Mouse (Mus musculus) CH12.LX (cell line): ENCODE measurements at regions not wholly inside any gene's neighbourhood (a gene's known extent, or its start where the extent isn't known, plus 50 kb on each side); places are given as distances from the start of the nearest gene placed in this dataset.

Experiments
- DNase-seq: peaks from one replicate; pipeline ENCODE4 v3.0.0-alpha.2; 2013; ENCODE audit errors: extremely low read depth
- H3K27ac ChIP-seq: 2 replicates; pipeline ENCODE4 v1.5.1; 2012; ENCODE audit warnings: low read depth, mild to moderate bottlenecking, control low read depth, moderate library complexity; ENCODE audit not compliant: insufficient read depth
- H3K27me3 ChIP-seq: replicated peaks from 2 replicates; pipeline ENCODE3; 2012; ENCODE audit warnings: inconsistent platforms
- H3K36me3 ChIP-seq, 2 experiments: replicated peaks in 1 of 2; 2 replicates each; pipeline versions ENCODE3 to v1.6.1; 2012; ENCODE audit warnings: inconsistent platforms in 1 of 2, low read length in 1 of 2, mild to moderate bottlenecking in 1 of 2, mixed read lengths in 1 of 2, moderate library complexity in 1 of 2; ENCODE audit not compliant: control insufficient read depth in 1 of 2, insufficient read depth in 1 of 2
- H3K4me1 ChIP-seq, 2 experiments: 2 replicates each; pipeline ENCODE4 v1.6.1; 2012; ENCODE audit warnings: inconsistent platforms in 1 of 2, moderate library complexity in 1 of 2; ENCODE audit not compliant: insufficient read depth in 2 of 2, control insufficient read depth in 1 of 2
- H3K4me2 ChIP-seq: 2 replicates; pipeline ENCODE4 v1.6.1; 2012; ENCODE audit warnings: low read depth, mild to moderate bottlenecking, control low read depth; ENCODE audit not compliant: poor library complexity, insufficient read depth, severe bottlenecking
- H3K4me3 ChIP-seq, 3 experiments: fragments of 150-350 bp in 1 of 3; sonication (generic) in 1 of 3; replicated peaks in 1 of 3; 2 replicates each; pipeline versions ENCODE3 to v1.5.1; 2011 to 2012; ENCODE audit warnings: low read depth in 2 of 3, low read length in 2 of 3, mild to moderate bottlenecking in 2 of 3, moderate library complexity in 2 of 3, control low read depth in 1 of 3, improper control_type of control experiment in 1 of 3, inconsistent platforms in 1 of 3, mixed read lengths in 1 of 3; ENCODE audit not compliant: poor library complexity in 1 of 3
- H3K79me2 ChIP-seq: replicated peaks from 2 replicates; pipeline ENCODE4 v1.6.1; 2012; ENCODE audit warnings: mild to moderate bottlenecking, moderate library complexity; ENCODE audit not compliant: control insufficient read depth, poor library complexity, insufficient read depth, severe bottlenecking; ENCODE audit errors: extremely low read depth
- H3K9ac ChIP-seq: 2 replicates; pipeline ENCODE4 v1.6.1; 2012; ENCODE audit warnings: low read depth, mild to moderate bottlenecking, control low read depth, moderate library complexity; ENCODE audit not compliant: insufficient read depth
- H3K9me3 ChIP-seq: replicated peaks from 2 replicates; pipeline ENCODE3; 2012; ENCODE audit warnings: low read length, inconsistent platforms, mixed read lengths
- BHLHE40 ChIP-seq: IDR thresholded peaks from 2 replicates; pipeline ENCODE4 v1.6.1; 2011; ENCODE audit warnings: mild to moderate bottlenecking, low read depth, low read length, improper control_type of control experiment
- CHD2 ChIP-seq: IDR thresholded peaks from 2 replicates; pipeline ENCODE4 v1.6.1; 2011; ENCODE audit warnings: low read length, improper control_type of control experiment
- CTCF ChIP-seq, 2 experiments: IDR thresholded peaks in 1 of 2; conservative IDR thresholded peaks in 1 of 2; 2 replicates each; pipeline ENCODE4 v1.5.1; 2011 to 2012; ENCODE audit warnings: low read depth in 2 of 2, low read length in 2 of 2, improper control_type of control experiment in 1 of 2, inconsistent platforms in 1 of 2, mild to moderate bottlenecking in 1 of 2, moderate library complexity in 1 of 2
- ETS1 ChIP-seq: conservative IDR thresholded peaks from 2 replicates; pipeline ENCODE4 v1.6.1; 2012; ENCODE audit warnings: low read depth, mild to moderate bottlenecking, inconsistent platforms, low read length, improper control_type of control experiment, moderate library complexity
- GABPA ChIP-seq: IDR thresholded peaks from 2 replicates; pipeline ENCODE4 v1.6.1; 2012; ENCODE audit warnings: low read depth, low read length, improper control_type of control experiment, inconsistent platforms; ENCODE audit not compliant: insufficient replicate concordance
- HCFC1 ChIP-seq: IDR thresholded peaks from 2 replicates; pipeline ENCODE4 v1.6.1; 2012; ENCODE audit warnings: low read depth, mild to moderate bottlenecking, inconsistent platforms, low read length, improper control_type of control experiment
- IRF4 ChIP-seq: IDR thresholded peaks from 2 replicates; pipeline ENCODE4 v1.6.1; 2014; ENCODE audit warnings: low read depth, mild to moderate bottlenecking, inconsistent platforms, low read length, improper control_type of control experiment
- MAFK ChIP-seq: IDR thresholded peaks from 2 replicates; pipeline ENCODE4 v1.6.1; 2011; ENCODE audit warnings: low read length, improper control_type of control experiment; ENCODE audit not compliant: insufficient replicate concordance
- MEF2A ChIP-seq: IDR thresholded peaks from 2 replicates; pipeline ENCODE4 v1.6.1; 2014; ENCODE audit warnings: low read depth, mild to moderate bottlenecking, inconsistent platforms, low read length, improper control_type of control experiment, borderline replicate concordance
- MXI1 ChIP-seq: IDR thresholded peaks from 2 replicates; pipeline ENCODE4 v1.6.1; 2011; ENCODE audit warnings: mild to moderate bottlenecking, low read depth, low read length, improper control_type of control experiment
- NELFE ChIP-seq: IDR thresholded peaks from 2 replicates; pipeline ENCODE4 v1.6.1; 2011; ENCODE audit warnings: low read depth, low read length, improper control_type of control experiment
- NRF1 ChIP-seq: IDR thresholded peaks from 2 replicates; pipeline ENCODE4 v1.6.1; 2014; ENCODE audit warnings: low read depth, mild to moderate bottlenecking, inconsistent platforms, low read length, improper control_type of control experiment, moderate library complexity
- RAD21 ChIP-seq: IDR thresholded peaks from 2 replicates; pipeline ENCODE4 v1.6.1; 2011; ENCODE audit warnings: low read depth, mild to moderate bottlenecking, low read length, improper control_type of control experiment, moderate library complexity
- SMC3 ChIP-seq: IDR thresholded peaks from 2 replicates; pipeline ENCODE4 v1.6.1; 2011; ENCODE audit warnings: low read depth, low read length, improper control_type of control experiment
- USF2 ChIP-seq: conservative IDR thresholded peaks from 2 replicates; pipeline ENCODE4 v1.6.1; 2011; ENCODE audit warnings: low read depth, low read length, improper control_type of control experiment
- ZKSCAN1 ChIP-seq: IDR thresholded peaks from 2 replicates; pipeline ENCODE4 v1.6.1; 2012; ENCODE audit warnings: low read depth, inconsistent platforms, low read length, improper control_type of control experiment, borderline replicate concordance
- ZMIZ1 ChIP-seq: IDR thresholded peaks from 2 replicates; pipeline ENCODE4 v1.6.1; 2012; ENCODE audit warnings: low read depth, mild to moderate bottlenecking, inconsistent platforms, low read length, improper control_type of control experiment
- ZNF384 ChIP-seq: IDR thresholded peaks from 2 replicates; pipeline ENCODE4 v1.6.1; 2012; ENCODE audit warnings: low read depth, low read length, improper control_type of control experiment, inconsistent platforms
- dilution Hi-C: fragments of 300-500 bp; cut with MboI; formaldehyde crosslinking; loops from 2 replicates; pipeline ENCODE4 v1.14.3; 2020; ENCODE audit warnings: low sequenced_read_pairs; ENCODE audit not compliant: extremely low pct_unique_long_range_greater_than_20kb, extremely low pct_ligation_motif_present
- in situ Hi-C: fragments of 300-500 bp; cut with MboI; formaldehyde crosslinking; loops from 3 replicates; pipeline ENCODE4 v1.14.3; 2019; ENCODE audit warnings: low sequenced_read_pairs, low pct_ligation_motif_present, low pct_unique_long_range_greater_than_20kb, mixed read lengths

GRCm38 (mm10) chr2:10874303-10874702 is 297.6 kb upstream of the Prkcq start:
- H3K4me3 ChIP-seq = no peak overlapping the region
- TF ChIP-seq NELFE (no peak), ZMIZ1 (no peak), MAFK (no peak), CTCF (conservative IDR thresholded peaks at IDR 0.05 in 1 of 2, IDR thresholded peaks at IDR 0.05 in 1 of 2; ENCODE audit: low read depth in 2 of 2, low read length in 2 of 2) (no peak), USF2 (no peak), NRF1 (no peak), BHLHE40 (no peak), RAD21 (no peak), MEF2A (no peak), GABPA (no peak), ZNF384 (no peak), IRF4 (no peak), MXI1 (no peak), ZKSCAN1 (no peak)
- H3K79me2 ChIP-seq = no peaks in the 10 kb centered on the region
- H3K36me3 ChIP-seq = no peaks in the 10 kb centered on the region
- no peak overlapping the region for H3K4me2 ChIP-seq
- no peaks in the 10 kb centered on the region for H3K27me3 ChIP-seq
- H3K4me1 ChIP-seq = no peaks in the 10 kb centered on the region
- H3K9ac ChIP-seq = no peak overlapping the region
- dilution Hi-C loops = no loop called here
- no peak overlapping the region for H3K27ac ChIP-seq
- in situ Hi-C loops = no loop called here
- H3K9me3 ChIP-seq = no peaks in the 10 kb centered on the region
- DNase-seq = no peak

- in situ Hi-C loops (no loop called here), dilution Hi-C loops (no loop called here)
- H3K9me3 ChIP-seq = no peaks in the 10 kb centered on the region
- H3K4me2 ChIP-seq = no peak overlapping the region
- H3K36me3 ChIP-seq = no peaks in the 10 kb centered on the region
- no peaks in the 10 kb centered on the region for H3K4me1 ChIP-seq
- DNase-seq = no peak
- H3K9ac ChIP-seq = no peak overlapping the region
- no peaks in the 10 kb centered on the region for H3K27me3 ChIP-seq
- H3K27ac ChIP-seq = no peak overlapping the region
- no peak overlapping the region for H3K4me3 ChIP-seq
- TF ChIP-seq CHD2 (no peak), ZKSCAN1 (no peak), NRF1 (no peak), CTCF (conservative IDR thresholded peaks at IDR 0.05 in 1 of 2, IDR thresholded peaks at IDR 0.05 in 1 of 2; ENCODE audit: low read depth in 2 of 2, low read length in 2 of 2) (no peak)
- H3K79me2 ChIP-seq = no peaks in the 10 kb centered on the region
Observed at GRCm38 (mm10) chr2:10901926-10902325, 270.0 kb upstream of the Prkcq start.

- no peak for TF ChIP-seq ETS1
- TF ChIP-seq SMC3 = peak; percentile 46
- TF ChIP-seq HCFC1 = no peak
- TF ChIP-seq CTCF (conservative IDR thresholded peaks at IDR 0.05 in 1 of 2, IDR thresholded peaks at IDR 0.05 in 1 of 2; ENCODE audit: low read depth in 2 of 2, low read length in 2 of 2) = peak; percentile 29 to 63; a peak in 3 of 4 replicates
- TF ChIP-seq RAD21 = peak; percentile 45
- Histone ChIP-seq H3K27me3 (no peaks in the 10 kb centered on the region), H3K4me3 (no peak overlapping the region), H3K9ac (no peak overlapping the region), H3K79me2 (no peaks in the 10 kb centered on the region), H3K36me3 (no peaks in the 10 kb centered on the region), H3K4me1 (no peaks in the 10 kb centered on the region), H3K4me2 (no peak overlapping the region), H3K9me3 (no peaks in the 10 kb centered on the region), H3K27ac (no peak overlapping the region)
- DNase-seq = peak; percentile 24
- in situ Hi-C loops = no loop called here
- dilution Hi-C loops = no loop called here
Observed at GRCm38 (mm10) chr2:10919955-10920354, 252.0 kb upstream of the Prkcq start.
